Mouse (Mus musculus) embryonic facial prominence, embryonic 13.5 days (tissue): Measurements from ENCODE around the gene Gm9964. TPM values are rescaled to one million over a fixed set of nuclear protein-coding genes. Genes with fewer than 3 reads are reported as not detected.

Source experiments
- ATAC-seq: fragments of 200-750 bp; cut with Nextera tagmentation; 2 replicates; pipeline ENCODE4 v1.8.0; 2017; ENCODE audit warnings: low read depth; ENCODE audit not compliant: insufficient number of reproducible peaks, insufficient read depth, low FRiP score, low TSS enrichment
- H3K27ac ChIP-seq: fragments of 300-500 bp; sonication (generic); 2 replicates; pipeline ENCODE4 v1.5.1; 2015; ENCODE audit warnings: moderate library complexity, mild to moderate bottlenecking, inconsistent platforms
- H3K27me3 ChIP-seq: fragments of 300-500 bp; sonication (generic); 2 replicates; pipeline ENCODE4 v1.6.1; 2015; ENCODE audit warnings: mild to moderate bottlenecking, inconsistent platforms
- H3K36me3 ChIP-seq: fragments of 300-500 bp; sonication (generic); 2 replicates; pipeline ENCODE4 v1.6.1; 2015; ENCODE audit warnings: mild to moderate bottlenecking, inconsistent platforms
- H3K4me1 ChIP-seq: fragments of 300-500 bp; sonication (generic); 2 replicates; pipeline ENCODE4 v1.6.1; 2015; ENCODE audit warnings: inconsistent platforms
- H3K4me2 ChIP-seq: fragments of 300-500 bp; sonication (generic); 2 replicates; pipeline ENCODE4 v1.6.1; 2015; ENCODE audit warnings: moderate library complexity, mild to moderate bottlenecking, inconsistent platforms
- H3K4me3 ChIP-seq: fragments of 300-500 bp; sonication (generic); 2 replicates; pipeline ENCODE4 v1.5.1; 2015; ENCODE audit warnings: mild to moderate bottlenecking, inconsistent platforms
- H3K9ac ChIP-seq: fragments of 300-500 bp; sonication (generic); 2 replicates; pipeline ENCODE4 v1.6.1; 2015; ENCODE audit warnings: mild to moderate bottlenecking, inconsistent platforms
- H3K9me3 ChIP-seq: fragments of 300-500 bp; sonication (generic); 2 replicates; pipeline ENCODE4 v1.6.1; 2016; ENCODE audit warnings: inconsistent platforms
- WGBS: fragments of 180-500 bp; shearing (Covaris S2); methylation state at CpG from one replicate; pipeline ENCODE4 v1.1.7; 2015; ENCODE audit warnings: mixed read lengths; 5-methylcytosine and 5-hydroxymethylcytosine counted together
- polyA plus RNA-seq: library from polyadenylated mRNA; unstranded; fragments of >200 nt; fragmentation: Nextera tagmentation; extraction: Ambion mirVana; gene quantifications from 2 replicates; pipeline ENCODE4 v1.2.1, GENCODE M21; 2015

Gm9964 gene
- polyA plus RNA-seq, 1 experiment from 2014 or later: not detected

DNA sequence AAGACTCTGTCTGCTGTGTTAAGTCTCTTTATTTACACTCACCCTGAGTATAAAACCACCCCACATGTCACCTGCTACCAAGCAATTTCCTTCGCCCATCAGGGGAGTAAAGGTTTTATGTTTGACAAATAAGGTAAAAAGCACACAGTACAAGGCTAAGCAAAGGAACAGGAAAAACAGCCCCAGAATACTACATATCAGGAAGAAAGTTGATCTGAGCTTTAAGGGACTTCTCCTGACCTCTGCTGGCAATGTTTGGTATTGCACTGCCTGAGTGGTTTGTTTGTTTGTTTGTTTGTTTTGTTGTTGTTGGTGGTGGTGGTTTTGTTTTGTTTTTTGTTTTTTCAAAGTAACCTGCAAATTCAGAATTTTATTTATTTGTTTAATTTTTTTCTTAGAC lies 539 bp downstream of the Gm9964 start:
- Histone ChIP-seq H3K9ac (no peak overlapping the region), H3K4me1 (no peaks in the 10 kb centered on the region), H3K27me3 (no peaks in the 10 kb centered on the region), H3K4me2 (no peak overlapping the region), H3K9me3 (no peaks in the 10 kb centered on the region), H3K27ac (no peak overlapping the region), H3K36me3 (no peaks in the 10 kb centered on the region), H3K4me3 (no peak overlapping the region)
- no peak for ATAC-seq
- 43% methylated on average over 1 of the region's 1 CpGs for WGBS

DNA sequence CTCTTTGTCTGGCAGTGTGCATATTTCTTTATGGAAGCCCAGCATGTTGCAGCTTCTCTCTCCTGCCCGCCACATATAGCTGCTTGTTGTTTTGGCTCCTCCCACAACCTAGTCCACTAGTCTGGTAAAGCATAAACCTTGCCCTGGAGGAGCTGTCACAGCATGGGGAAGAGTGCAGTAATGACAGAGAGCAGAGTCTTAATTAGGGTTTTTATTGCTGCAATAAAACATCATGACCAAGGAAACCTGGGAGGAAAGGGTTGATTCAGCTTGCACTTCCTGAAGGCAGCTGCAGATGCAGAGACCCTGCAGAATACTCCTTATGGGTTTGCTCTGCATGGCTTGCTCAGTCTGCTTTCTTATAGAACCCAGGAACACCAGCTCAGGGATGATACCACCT lies 2.7 kb downstream of the Gm9964 start:
- Histone ChIP-seq H3K9ac (no peak overlapping the region), H3K4me3 (no peak overlapping the region), H3K36me3 (no peaks in the 10 kb centered on the region), H3K27me3 (no peaks in the 10 kb centered on the region), H3K4me1 (peaks cover 3% of the 10 kb centered on the region; the same call in 1 of the 2 replicates), H3K4me2 (no peak overlapping the region), H3K9me3 (no peaks in the 10 kb centered on the region), H3K27ac (no peak overlapping the region)
- ATAC-seq: no peak
- 59% methylated on average over 1 of the region's 1 CpGs for WGBS

DNA sequence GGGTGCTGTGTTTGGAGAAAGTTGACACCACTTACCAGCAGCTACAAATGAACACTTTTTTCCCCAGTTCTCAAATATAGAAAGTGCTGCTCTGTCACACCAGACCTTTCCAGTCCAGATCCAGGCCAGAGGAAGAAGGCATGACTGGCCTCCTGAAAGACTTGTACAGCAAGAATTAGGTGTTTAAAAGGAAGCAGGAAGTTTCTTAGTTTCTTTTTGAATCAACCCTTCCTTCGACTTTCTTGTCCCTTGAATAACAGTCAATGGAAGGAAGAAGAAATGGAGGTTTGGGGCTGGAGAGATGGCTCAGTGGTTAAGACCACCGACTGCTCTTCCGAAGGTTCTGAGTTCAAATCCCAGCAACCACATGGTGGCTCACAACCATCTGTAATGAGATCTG lies 3.7 kb downstream of the Gm9964 start:
- H3K9ac ChIP-seq: no peak overlapping the region
- H3K27me3 ChIP-seq: no peaks in the 10 kb centered on the region
- H3K36me3 ChIP-seq: no peaks in the 10 kb centered on the region
- H3K9me3 ChIP-seq: no peaks in the 10 kb centered on the region
- H3K4me2 ChIP-seq: no peak overlapping the region
- no peak overlapping the region for H3K4me3 ChIP-seq
- peaks cover 3% of the 10 kb centered on the region; the same call in 1 of the 2 replicates for H3K4me1 ChIP-seq
- 87% methylated on average over 3 of the region's 3 CpGs for WGBS
- H3K27ac ChIP-seq: no peak overlapping the region
- no peak for ATAC-seq

DNA sequence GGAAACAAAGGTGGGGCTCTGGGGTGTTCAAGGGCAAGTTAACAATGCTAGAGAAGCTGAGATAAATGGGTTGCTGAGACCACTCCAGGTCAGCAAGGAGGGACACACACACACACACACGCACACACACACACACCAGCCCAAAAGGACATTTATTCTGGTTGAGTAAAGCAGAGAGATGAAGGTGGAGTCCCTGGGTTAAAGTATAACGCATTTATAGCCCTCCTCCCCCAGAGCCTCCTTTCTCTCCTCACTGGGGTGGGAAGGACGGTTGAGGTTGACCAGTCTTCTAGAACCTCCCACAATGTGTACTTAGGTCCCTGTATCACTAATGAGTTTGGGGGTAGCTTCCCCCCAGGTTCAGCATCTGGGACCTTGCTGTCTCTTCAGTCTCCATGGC lies 4.6 kb downstream of the Gm9964 start:
- no peaks in the 10 kb centered on the region for H3K36me3 ChIP-seq
- H3K4me2 ChIP-seq: no peak overlapping the region
- no peaks in the 10 kb centered on the region for H3K27me3 ChIP-seq
- no peak for ATAC-seq
- H3K9me3 ChIP-seq: no peaks in the 10 kb centered on the region
- no peak overlapping the region for H3K4me3 ChIP-seq
- 90% methylated on average over 3 of the region's 3 CpGs for WGBS
- no peak overlapping the region for H3K9ac ChIP-seq
- peaks cover 3% of the 10 kb centered on the region; the same call in 1 of the 2 replicates for H3K4me1 ChIP-seq
- no peak overlapping the region for H3K27ac ChIP-seq

DNA sequence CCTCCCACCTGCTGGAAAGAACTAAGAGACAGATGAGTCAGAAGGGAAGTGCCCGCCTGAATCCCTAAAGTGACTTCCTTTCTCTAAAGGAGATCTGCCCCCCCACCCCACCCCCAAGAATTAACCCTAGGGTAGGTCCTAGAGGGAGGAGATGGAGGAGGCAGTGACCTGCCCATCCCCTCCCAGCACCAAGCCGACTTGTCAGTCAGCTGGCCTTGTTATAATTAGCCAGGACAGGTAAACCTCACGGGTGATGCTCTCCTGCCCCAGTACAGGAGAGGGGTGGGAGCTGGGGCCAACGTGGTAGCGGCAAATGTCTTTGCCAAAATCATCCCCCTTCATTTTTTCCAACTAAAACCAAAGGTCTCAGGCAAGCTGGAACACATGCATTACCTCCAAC lies 5.1 kb downstream of the Gm9964 start:
- 66% methylated on average over 5 of the region's 5 CpGs for WGBS
- no peaks in the 10 kb centered on the region for H3K27me3 ChIP-seq
- H3K9ac ChIP-seq: no peak overlapping the region
- H3K9me3 ChIP-seq: no peaks in the 10 kb centered on the region
- H3K4me1 ChIP-seq: peaks cover 3% of the 10 kb centered on the region; the same call in 1 of the 2 replicates
- no peak for ATAC-seq
- H3K27ac ChIP-seq: no peak overlapping the region
- no peaks in the 10 kb centered on the region for H3K36me3 ChIP-seq
- H3K4me2 ChIP-seq: no peak overlapping the region
- no peak overlapping the region for H3K4me3 ChIP-seq

DNA sequence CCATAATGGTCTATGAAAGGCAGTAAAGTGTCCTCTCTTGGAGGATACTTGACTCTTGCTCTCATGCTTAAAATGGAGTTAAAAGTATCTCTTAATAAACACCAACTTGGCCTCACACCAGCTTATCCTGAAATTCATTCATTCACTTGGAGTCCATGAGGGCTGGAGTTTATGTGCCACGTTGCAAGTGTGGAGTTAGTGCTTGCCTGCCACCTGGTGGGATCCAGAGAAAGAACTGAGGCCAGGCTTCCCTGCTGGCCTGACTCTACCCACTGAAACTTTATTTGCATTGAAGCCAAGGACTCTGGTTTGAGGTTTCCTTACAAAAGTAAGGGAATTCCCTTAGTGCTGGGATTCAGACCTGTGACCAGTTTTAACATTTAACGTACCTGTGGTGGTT lies 6.2 kb downstream of the Gm9964 start:
- H3K27me3 ChIP-seq: no peaks in the 10 kb centered on the region
- ATAC-seq: no peak
- no peaks in the 10 kb centered on the region for H3K9me3 ChIP-seq
- H3K4me3 ChIP-seq: no peak overlapping the region
- peaks cover 3% of the 10 kb centered on the region; the same call in 1 of the 2 replicates for H3K4me1 ChIP-seq
- H3K36me3 ChIP-seq: no peaks in the 10 kb centered on the region
- no peak overlapping the region for H3K27ac ChIP-seq
- no peak overlapping the region for H3K4me2 ChIP-seq
- no peak overlapping the region for H3K9ac ChIP-seq
- WGBS: 54% methylated on average over 2 of the region's 2 CpGs

DNA sequence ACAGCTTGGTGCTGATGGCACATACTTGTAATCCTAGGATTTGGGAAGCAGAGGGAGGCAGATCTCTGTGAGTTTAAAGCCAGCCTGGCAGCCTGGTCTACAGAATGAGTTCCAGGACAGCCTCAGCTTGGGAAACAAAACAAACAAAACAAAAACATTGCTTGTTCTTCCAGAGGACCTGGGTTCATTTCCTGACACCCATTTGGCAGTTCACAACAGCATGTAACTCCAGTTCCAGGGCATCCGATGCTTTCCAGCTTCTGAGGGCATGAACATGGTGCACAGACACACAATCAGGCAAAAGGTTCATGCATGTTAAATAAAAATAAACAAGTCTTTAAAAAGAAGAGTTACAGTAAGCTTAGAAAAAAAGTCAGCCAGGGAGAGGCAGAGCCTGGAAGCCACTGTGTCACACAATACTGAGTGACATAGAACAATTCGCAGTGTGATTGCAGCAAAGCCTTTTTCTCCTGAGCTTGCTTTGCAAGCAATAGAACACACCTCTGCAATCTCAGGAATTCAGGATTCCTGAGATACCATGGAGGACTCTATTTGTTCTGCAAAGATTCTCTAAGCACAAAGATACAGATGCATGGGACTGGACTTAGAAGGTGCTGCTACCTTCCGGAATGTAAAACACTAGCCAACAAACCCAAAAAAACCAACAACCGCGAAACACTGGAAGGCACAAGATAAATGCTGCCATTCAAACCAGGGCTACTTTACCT lies 7.6 kb downstream of the Gm9964 start:
- Histone ChIP-seq H3K9me3 (peaks cover 2% of the 10 kb centered on the region; the same call in 1 of the 2 replicates), H3K4me1 (peaks cover 3% of the 10 kb centered on the region; the same call in 1 of the 2 replicates), H3K27me3 (no peaks in the 10 kb centered on the region), H3K4me3 (no peak overlapping the region), H3K27ac (no peak overlapping the region; the same call in 1 of the 2 replicates), H3K9ac (no peak overlapping the region), H3K36me3 (no peaks in the 10 kb centered on the region), H3K4me2 (no peak overlapping the region)
- ATAC-seq: no peak
- 80% methylated on average over 5 of the region's 5 CpGs for WGBS

DNA sequence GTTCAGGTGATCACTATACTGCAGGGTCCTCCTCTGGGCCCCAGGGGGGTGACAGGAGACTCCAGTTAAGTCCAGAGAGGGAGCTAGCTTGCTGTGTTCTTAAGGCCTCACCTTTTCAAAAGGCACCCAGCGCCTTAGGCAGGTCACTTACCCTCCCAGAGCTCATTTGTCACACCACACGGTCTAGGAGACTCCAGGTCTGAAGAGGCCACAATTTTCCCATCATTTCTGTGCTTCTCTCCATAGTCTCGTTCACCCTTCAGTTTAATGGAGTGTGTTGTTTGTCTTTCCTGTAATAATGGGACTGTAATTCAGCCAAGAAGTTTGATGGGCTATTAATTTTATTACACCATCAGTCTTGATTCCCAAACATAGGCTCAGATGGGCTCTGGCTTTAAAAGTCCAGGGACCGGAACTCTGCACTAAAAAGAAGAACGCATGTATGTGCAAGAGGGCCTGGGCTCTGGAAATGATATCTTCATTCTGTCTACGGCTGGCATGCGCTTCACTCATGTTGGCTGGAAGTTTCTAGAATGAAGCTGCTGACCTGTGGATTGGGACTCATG lies 8.3 kb downstream of the Gm9964 start:
- WGBS: 76% methylated on average over 7 of the region's 7 CpGs
- Histone ChIP-seq H3K9ac (no peak overlapping the region), H3K36me3 (no peaks in the 10 kb centered on the region), H3K4me1 (peaks cover 3% of the 10 kb centered on the region; the same call in 1 of the 2 replicates), H3K9me3 (peaks cover 6% of the 10 kb centered on the region; the same call in 1 of the 2 replicates), H3K27me3 (no peaks in the 10 kb centered on the region), H3K4me2 (no peak overlapping the region), H3K4me3 (no peak overlapping the region), H3K27ac (no peak overlapping the region; the same call in 1 of the 2 replicates)
- no peak for ATAC-seq

DNA sequence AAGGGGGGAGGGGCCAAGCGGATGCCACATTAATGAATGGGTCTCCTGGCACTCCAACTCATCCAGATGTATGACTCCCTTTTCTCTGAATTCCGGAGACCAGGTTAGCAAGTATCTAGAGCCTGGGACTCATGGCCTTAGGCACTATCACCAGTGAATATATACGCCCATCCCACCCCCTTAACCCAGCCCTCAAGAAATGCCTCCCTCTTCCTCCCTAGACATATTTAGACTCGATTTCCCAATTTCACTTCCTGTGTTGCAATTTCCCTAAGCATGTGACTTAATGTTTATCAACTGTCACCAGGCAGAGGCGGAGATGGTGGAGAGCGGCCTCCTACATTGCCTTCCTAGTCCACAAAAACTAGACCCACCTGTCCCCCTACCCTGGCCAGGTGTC lies 9.3 kb downstream of the Gm9964 start:
- Histone ChIP-seq H3K27me3 (no peaks in the 10 kb centered on the region), H3K4me1 (peaks cover 3% of the 10 kb centered on the region; the same call in 1 of the 2 replicates), H3K9ac (no peak overlapping the region), H3K4me2 (no peak overlapping the region), H3K27ac (no peak overlapping the region), H3K36me3 (no peaks in the 10 kb centered on the region), H3K9me3 (peaks cover 6% of the 10 kb centered on the region; the same call in 1 of the 2 replicates), H3K4me3 (no peak overlapping the region)
- ATAC-seq: no peak
- WGBS: 68% methylated on average over 6 of the region's 6 CpGs

DNA sequence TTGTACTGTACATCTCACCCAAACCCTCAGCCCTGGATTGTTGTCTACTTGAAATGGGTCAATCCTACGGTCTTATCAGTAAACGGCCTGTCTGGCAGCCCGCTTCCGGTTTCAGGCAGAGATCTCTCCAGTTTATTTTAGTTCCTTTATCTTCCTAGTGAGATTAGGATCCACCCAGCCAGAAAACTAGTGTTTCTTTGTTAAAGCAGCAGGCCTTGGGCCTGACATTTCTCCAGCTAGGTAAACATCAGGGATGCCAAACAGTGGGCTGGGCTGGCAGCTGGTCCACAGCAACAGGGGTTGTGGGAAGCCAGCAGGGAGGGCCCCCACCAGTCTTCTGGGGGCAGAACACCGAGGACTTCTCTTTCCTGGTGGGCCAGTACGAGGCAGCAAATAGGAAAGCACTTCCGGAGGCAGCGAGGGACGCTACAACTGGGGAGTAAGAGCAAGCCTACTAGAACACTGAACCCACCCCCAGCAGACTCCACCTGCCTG lies 10.4 kb downstream of the Gm9964 start:
- H3K27me3 ChIP-seq: no peaks in the 10 kb centered on the region
- no peak overlapping the region for H3K4me3 ChIP-seq
- WGBS: 80% methylated on average over 9 of the region's 9 CpGs
- H3K27ac ChIP-seq: no peak overlapping the region
- peaks cover 8% of the 10 kb centered on the region for H3K4me1 ChIP-seq
- 0 out of 2 replicates have a peak overlapping the region, but pooled peaks have one; percentile 40 for H3K9ac ChIP-seq
- no peaks in the 10 kb centered on the region for H3K36me3 ChIP-seq
- no peak overlapping the region for H3K4me2 ChIP-seq
- ATAC-seq: no peak
- H3K9me3 ChIP-seq: peaks cover 6% of the 10 kb centered on the region; the same call in 1 of the 2 replicates

DNA sequence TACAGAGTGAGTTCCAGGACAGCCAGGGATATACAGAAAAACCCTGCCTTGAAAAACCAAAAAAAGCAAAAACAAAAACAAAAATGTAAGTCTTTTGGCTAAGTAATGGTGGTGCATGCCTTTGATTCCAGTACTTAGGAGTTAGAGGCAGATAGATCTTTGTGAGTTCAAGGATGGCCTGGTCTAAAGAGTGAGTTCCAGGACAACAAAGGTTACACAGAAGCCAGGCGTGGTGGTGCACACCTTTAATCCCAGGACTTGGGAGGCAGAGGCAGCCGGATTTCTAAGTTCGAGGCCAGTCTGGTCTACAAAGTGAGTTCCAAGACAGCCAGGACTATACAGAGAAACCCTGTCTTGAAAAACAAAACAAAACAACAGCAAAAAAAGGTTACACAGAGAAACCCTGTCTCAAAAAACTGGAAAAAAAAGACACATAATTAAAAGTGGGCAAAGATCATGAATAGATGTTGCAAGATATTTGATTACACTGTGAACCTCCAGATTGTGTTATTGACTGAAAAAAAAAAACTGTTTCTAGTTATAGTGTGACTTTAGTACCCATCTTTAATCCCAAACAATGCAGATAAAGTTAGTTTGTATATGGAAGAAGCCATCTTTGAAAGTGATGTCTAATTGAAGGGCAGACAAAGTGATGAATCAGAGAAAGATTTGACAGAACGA lies 13.2 kb downstream of the Gm9964 start:
- no peak for ATAC-seq
- Histone ChIP-seq H3K4me1 (peaks cover 17% of the 10 kb centered on the region), H3K9me3 (peaks cover 6% of the 10 kb centered on the region; the same call in 1 of the 2 replicates), H3K4me3 (no peak overlapping the region), H3K4me2 (no peak overlapping the region), H3K27ac (no peak overlapping the region), H3K9ac (no peak overlapping the region), H3K27me3 (no peaks in the 10 kb centered on the region), H3K36me3 (no peaks in the 10 kb centered on the region)
- WGBS: 92% methylated on average over 4 of the region's 4 CpGs
